Mouse (Mus musculus): ENCODE results near the gene Cd163l1. TPM values are rescaled to one million over a fixed set of nuclear protein-coding genes. Genes with fewer than 3 reads are reported as not detected.

The Cd163l1 gene
- total RNA-seq (2012; rRNA removed) (not detected in 2 replicates), polyA plus RNA-seq (2012; ENCODE audit: insufficient read depth in 1 of 2, insufficient read length in 2 of 2, low read depth in 1 of 2, low replicate concordance in 2 of 2, missing spikeins in 1 of 2) (not detected)

DNA sequence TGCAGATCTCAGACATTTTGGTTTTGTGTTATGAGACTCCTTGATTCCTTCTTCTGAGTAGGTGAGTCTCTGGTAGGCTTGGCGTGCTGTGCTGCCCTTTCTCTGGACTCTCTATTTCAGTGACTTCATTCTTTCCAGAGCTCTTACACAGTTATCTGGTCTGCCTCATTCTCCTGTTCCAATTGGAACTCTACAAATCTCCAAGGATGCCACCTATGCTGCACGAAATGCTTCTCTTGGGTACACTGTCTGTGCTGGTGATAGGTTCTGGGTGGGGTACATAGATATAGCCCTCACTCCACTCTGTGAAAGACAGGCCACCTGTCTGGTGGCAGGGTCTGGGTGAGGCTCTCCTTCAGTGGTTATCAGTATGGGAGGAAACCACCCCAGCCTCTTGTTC lies at the start of gene Cd163l1:
Gene Cd163l1 (plus strand): TSS at position 301 of the 400 bp plus-strand sequence.
- H3K36me3 ChIP-seq (ENCODE audit: control insufficient read depth in 1 of 2, insufficient read depth in 2 of 2, low read length in 2 of 2), result no peaks in the 10 kb centered on the region
- H3K4me1 ChIP-seq (ENCODE audit: control insufficient read depth in 1 of 2, insufficient read depth in 2 of 2, low read length in 2 of 2), result no peaks in the 10 kb centered on the region
- H3K9me3 ChIP-seq (replicated peaks; ENCODE audit: insufficient read depth, low read length), result no peaks in the 10 kb centered on the region
- DNase-seq (ENCODE audit: low read depth, low spot score), result no peak
- no peak for TF ChIP-seq ZC3H11A (IDR thresholded peaks at IDR 0.05; ENCODE audit: low read depth, low read length)
- no peak for TF ChIP-seq UBTF (IDR thresholded peaks at IDR 0.05; ENCODE audit: borderline replicate concordance, insufficient read depth, low read depth, low read length)
- TF ChIP-seq GATA1 (IDR thresholded peaks at IDR 0.05; ENCODE audit: low read depth, low read length), result no peak
- no peak for TF ChIP-seq TCF12 (IDR thresholded peaks at IDR 0.05; ENCODE audit: low read depth, low read length)
- TF ChIP-seq RCOR1 (IDR thresholded peaks at IDR 0.05; ENCODE audit: low read depth, low read length), result no peak
- no peak for TF ChIP-seq E2F4 (IDR thresholded peaks at IDR 0.05; ENCODE audit: borderline replicate concordance, low read depth, low read length)
- no peak for TF ChIP-seq TBP (IDR thresholded peaks at IDR 0.05; ENCODE audit: low read depth, low read length)
- TF ChIP-seq SIN3A (IDR thresholded peaks at IDR 0.05; ENCODE audit: low read length), result no peak
- no peak for TF ChIP-seq MYB (IDR thresholded peaks at IDR 0.05; ENCODE audit: low read depth, low read length)
- TF ChIP-seq ZNF384 (IDR thresholded peaks at IDR 0.05; ENCODE audit: low read depth, low read length), result no peak
- no peak for TF ChIP-seq USF2 (IDR thresholded peaks at IDR 0.05; ENCODE audit: borderline replicate concordance in 1 of 2, insufficient read depth in 1 of 2, low read depth in 1 of 2, low read length in 2 of 2)
- no peak for TF ChIP-seq NRF1 (IDR thresholded peaks at IDR 0.05; ENCODE audit: insufficient read depth, low read depth, low read length, poor library complexity, severe bottlenecking)
- no peak for TF ChIP-seq POLR2AphosphoS2 (IDR thresholded peaks at IDR 0.05; ENCODE audit: low read length)
- no peak for TF ChIP-seq NELFE (IDR thresholded peaks at IDR 0.05; ENCODE audit: low read depth, low read length)
- no peak for TF ChIP-seq USF1 (IDR thresholded peaks at IDR 0.05; ENCODE audit: low read depth, low read length)
- TF ChIP-seq EP300 (IDR thresholded peaks at IDR 0.05; ENCODE audit: low read depth in 1 of 2, low read length in 2 of 2), result no peak
- no peak for TF ChIP-seq HCFC1 (IDR thresholded peaks at IDR 0.05; ENCODE audit: low read depth, low read length)
- TF ChIP-seq MAX (IDR thresholded peaks at IDR 0.05; ENCODE audit: low read length), result no peak
- no peak for TF ChIP-seq MAFK (IDR thresholded peaks at IDR 0.05; ENCODE audit: borderline replicate concordance, low read depth, low read length)
- H3K27me3 ChIP-seq (ENCODE audit: control insufficient read depth in 1 of 2, insufficient read depth in 2 of 2, low read length in 2 of 2), result no peaks in the 10 kb centered on the region; a peak in 1 of 4 replicates
- no peak within 1 kb of the TSS for H3K4me3 ChIP-seq (ENCODE audit: control insufficient read depth in 1 of 2, insufficient read depth in 1 of 2, low read depth in 2 of 2, low read length in 2 of 2)
- H3K79me2 ChIP-seq (ENCODE audit: control insufficient read depth, insufficient read depth, low read length, poor library complexity), result no peaks in the 10 kb centered on the region
- H3K9ac ChIP-seq (ENCODE audit: control insufficient read depth, low read depth, low read length, poor library complexity, severe bottlenecking), result no peak within 1 kb of the TSS
- H3K27ac ChIP-seq (ENCODE audit: control insufficient read depth, low read depth, low read length), result no peak within 1 kb of the TSS

DNA sequence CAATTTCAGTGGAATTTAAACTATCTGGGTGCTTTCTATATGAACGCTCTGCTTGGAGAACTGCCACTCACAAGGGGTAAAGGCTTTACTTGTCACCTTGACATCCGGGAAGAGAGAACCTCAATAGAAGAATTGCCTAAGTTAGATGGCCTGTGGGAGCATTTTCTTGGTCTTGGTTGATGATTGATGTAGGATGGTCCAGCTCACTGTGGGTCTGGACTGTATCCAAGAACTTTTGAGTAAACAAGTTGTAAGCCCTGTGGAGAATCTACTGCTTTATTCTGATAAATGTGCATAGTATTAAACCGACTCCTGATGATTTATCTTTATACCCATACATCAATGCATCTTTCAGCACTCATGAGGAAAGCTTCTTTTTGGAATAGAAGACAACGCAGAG lies 48.7 kb upstream of the Cd163l1 start:
- no peak overlapping the region for H3K9ac ChIP-seq (ENCODE audit: control insufficient read depth, low read depth, low read length, poor library complexity, severe bottlenecking)
- H3K36me3 ChIP-seq (ENCODE audit: control insufficient read depth in 1 of 2, insufficient read depth in 2 of 2, low read length in 2 of 2), result no peaks in the 10 kb centered on the region
- no peaks in the 10 kb centered on the region for H3K79me2 ChIP-seq (ENCODE audit: control insufficient read depth, insufficient read depth, low read length, poor library complexity)
- H3K4me1 ChIP-seq (ENCODE audit: control insufficient read depth in 1 of 2, insufficient read depth in 2 of 2, low read length in 2 of 2), result no peaks in the 10 kb centered on the region
- H3K27ac ChIP-seq (ENCODE audit: control insufficient read depth, low read depth, low read length), result no peak overlapping the region
- no peaks in the 10 kb centered on the region for H3K9me3 ChIP-seq (replicated peaks; ENCODE audit: insufficient read depth, low read length)
- no peak for TF ChIP-seq SMC3 (IDR thresholded peaks at IDR 0.05; ENCODE audit: low read depth, low read length)
- TF ChIP-seq ZNF384 (IDR thresholded peaks at IDR 0.05; ENCODE audit: low read depth, low read length), result no peak
- TF ChIP-seq USF1 (IDR thresholded peaks at IDR 0.05; ENCODE audit: low read depth, low read length), result no peak
- TF ChIP-seq CHD1 (IDR thresholded peaks at IDR 0.05; ENCODE audit: low read depth, low read length), result no peak
- TF ChIP-seq ETS1 (IDR thresholded peaks at IDR 0.05; ENCODE audit: low read depth, low read length), result no peak
- TF ChIP-seq POLR2AphosphoS5 (IDR thresholded peaks at IDR 0.05; ENCODE audit: borderline replicate concordance, low read depth, low read length), result no peak
- no peak for TF ChIP-seq ZMIZ1 (IDR thresholded peaks at IDR 0.05; ENCODE audit: low read depth, low read length)
- TF ChIP-seq EP300 (IDR thresholded peaks at IDR 0.05; ENCODE audit: low read depth in 1 of 2, low read length in 2 of 2), result no peak
- no peak for DNase-seq (ENCODE audit: low read depth, low spot score)
- no peak overlapping the region for H3K4me3 ChIP-seq (ENCODE audit: control insufficient read depth in 1 of 2, insufficient read depth in 1 of 2, low read depth in 2 of 2, low read length in 2 of 2)
- H3K27me3 ChIP-seq (ENCODE audit: control insufficient read depth in 1 of 2, insufficient read depth in 2 of 2, low read length in 2 of 2), result no peaks in the 10 kb centered on the region; a peak in 1 of 4 replicates

Data from MEL (cell line).